Mouse (Mus musculus): ENCODE measurements around the gene Gm49380.

DNA sequence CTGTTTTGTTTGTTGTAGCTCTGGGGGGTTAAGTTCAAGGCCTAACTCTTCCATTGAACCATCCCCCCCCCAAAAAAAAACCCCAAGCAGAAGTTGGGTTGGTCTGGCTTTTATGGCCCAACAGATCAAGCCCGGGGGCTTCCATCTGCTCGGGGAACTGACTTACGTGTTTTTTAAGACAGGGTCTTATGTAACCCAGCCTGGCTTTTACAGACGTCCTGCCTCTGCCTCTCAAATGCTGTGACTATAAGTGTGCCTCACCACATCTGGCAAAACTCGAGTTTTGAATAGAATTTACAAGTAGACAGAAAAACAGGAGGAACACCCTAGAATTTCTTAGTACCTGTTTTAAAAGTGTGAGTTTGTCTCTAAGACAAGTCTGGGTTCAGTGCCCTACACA is 31.7 kb downstream of the Gm49380 start:
- TF ChIP-seq CTCF (IDR thresholded peaks at IDR 0.05; ENCODE audit: low read depth) (no peak), EP300 (optimal IDR thresholded peaks at IDR 0.05) (no peak)
